Mouse (Mus musculus) heart, adult 11 months (tissue): ENCODE results near the gene Ggta1.

Experiments
- DNase-seq: peaks from one replicate; pipeline ENCODE4 v3.0.0; 2022

Gene Ggta1

DNA sequence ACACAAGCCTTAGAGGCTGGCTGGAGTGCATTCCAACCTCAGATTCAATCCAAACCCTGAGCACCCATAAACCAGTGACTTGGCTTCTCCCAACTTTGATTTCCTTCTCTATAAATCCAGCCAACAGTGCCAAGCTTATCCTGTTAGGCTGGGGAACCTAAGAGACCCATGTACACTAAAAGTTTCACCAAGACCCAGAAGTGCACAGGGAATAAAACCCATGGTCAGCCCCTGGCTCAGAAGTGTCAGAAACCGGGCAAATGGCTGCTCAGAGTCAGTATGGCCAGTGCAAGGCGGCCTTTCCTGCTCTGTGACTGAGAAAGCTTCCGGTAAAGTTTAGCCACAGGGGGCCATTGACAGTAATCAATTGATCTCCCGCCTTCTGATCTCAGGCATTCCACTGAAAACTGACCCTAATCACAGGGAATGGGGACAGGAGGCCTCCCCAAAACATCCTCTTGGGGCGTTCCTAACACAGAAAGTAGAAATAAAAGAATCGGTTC, 2.6 kb downstream of the Ggta1 start:
- peak; percentile 91 for DNase-seq

- peak; percentile 52 for DNase-seq
Observed at GRCm38 (mm10) chr2:35459316-35459715, 3.7 kb downstream of the Ggta1 start.

GRCm38 (mm10) chr2:35458421-35458820, 4.6 kb downstream of the Ggta1 start:
- DNase-seq, result no peak

- peak; percentile 77 for DNase-seq
Observed at GRCm38 (mm10) chr2:35453736-35454135, 9.3 kb downstream of the Ggta1 start.

- peak; percentile 80 for DNase-seq
Observed at GRCm38 (mm10) chr2:35452695-35453094, 10.3 kb downstream of the Ggta1 start.

DNA sequence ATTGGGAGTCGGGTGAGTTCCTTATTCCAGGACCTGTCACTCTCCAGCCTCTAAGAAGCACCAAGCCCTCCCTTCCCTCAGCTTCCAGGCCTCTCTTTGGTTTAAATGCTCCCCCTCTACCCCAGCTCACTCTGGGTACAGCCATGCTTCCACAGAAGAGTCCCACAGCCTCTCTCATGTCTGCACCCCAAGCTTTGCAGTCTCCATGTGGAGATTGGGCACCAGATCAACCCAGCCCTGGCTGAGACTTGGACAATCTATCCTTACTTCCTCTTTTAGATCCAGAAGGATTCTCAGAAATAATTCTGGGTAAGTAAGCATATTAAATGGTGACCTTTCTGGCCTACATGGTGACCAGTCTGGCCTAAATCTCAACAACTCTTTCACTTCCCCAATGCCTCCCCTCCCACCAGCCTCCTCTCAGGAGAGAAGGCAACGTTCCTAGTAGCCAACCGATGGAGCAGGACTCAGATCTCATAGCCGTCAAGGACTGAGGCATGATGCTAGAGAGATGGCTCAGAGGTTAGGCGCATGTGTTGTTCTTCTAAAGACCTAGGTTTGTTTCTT, 11.5 kb downstream of the Ggta1 start:
- peak; percentile 93 for DNase-seq

DNA sequence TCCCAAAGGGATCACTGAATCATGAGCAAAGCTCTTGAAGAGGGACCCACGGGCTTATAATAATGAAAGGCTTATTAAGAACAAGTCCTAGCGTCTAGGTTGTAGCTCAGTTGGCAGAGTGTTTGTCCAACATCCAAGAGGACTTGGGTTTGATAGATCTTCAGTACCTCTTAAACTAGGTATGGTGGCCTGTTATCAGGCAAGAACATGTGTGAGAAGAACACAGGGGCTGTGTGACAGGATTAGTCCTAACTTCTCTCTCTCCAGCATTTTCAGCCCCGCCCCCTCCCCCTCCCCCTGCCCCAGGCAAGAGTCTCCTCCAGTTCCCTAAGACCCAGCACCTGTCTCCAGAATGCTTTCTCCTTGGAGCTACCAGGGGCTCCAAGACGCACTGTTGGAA, 12.2 kb downstream of the Ggta1 start:
- peak; percentile 88 for DNase-seq

GRCm38 (mm10) chr2:35449687-35450622, 13.1 kb downstream of the Ggta1 start:
- peak; percentile 97 for DNase-seq

DNA sequence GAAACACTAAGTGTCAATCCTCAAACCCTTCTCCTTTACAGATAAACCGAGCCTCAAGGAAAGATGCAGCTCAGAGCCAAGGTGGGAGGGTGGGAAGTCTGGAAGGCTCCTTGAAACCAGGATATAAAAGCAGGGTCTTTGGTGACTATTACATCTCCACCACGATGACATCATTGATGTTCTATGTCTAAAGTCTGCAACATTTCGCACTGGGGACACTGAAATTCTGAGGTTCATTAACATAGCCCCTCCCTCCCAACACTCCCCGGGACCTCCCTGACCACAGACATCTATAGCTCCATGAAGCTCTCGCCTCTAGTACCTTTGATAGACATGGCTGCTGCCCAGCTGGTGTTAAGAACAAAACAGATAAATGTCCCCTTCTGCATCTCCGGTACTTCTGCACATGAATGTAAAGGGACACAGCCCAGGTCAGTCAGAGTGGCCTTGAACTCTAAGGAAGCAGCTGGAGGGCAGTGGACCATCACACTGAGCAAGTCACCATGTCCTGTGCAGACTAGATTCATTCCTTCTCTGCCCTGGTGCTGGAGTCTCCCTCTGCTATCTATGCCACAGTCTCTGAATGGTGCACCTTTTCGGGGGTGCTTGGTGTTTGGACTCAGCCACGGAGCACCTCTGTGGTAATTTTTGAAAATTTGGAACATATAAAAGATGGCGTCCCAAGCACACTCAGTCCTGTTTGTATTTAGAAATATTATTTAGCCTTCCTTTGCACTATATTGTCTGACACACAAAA, 13.9 kb downstream of the Ggta1 start:
- peak; percentile 86 for DNase-seq

GRCm38 (mm10) chr2:35448215-35448913, 14.7 kb downstream of the Ggta1 start:
- DNase-seq, result peak; percentile 87

DNA sequence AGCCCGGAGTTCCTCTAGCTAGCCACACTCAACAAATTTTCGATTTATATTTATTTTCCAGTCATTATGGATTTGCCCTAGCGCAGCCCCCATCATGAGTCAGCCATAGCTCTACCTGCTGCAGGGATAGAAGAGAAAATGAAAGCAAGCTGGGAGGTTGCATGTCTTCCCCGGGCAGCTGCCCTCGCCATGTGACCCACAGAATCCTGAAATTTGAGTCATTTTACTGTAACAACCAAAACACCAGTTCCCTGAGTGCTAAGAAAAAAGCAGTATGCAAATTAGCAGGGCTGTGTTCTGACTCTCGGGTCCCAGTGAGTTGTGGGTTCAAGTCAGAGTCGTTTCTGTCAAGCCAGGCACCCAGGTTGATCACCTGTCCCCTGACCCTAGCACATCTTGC, 15.6 kb downstream of the Ggta1 start:
- DNase-seq, result peak; percentile 89

DNA sequence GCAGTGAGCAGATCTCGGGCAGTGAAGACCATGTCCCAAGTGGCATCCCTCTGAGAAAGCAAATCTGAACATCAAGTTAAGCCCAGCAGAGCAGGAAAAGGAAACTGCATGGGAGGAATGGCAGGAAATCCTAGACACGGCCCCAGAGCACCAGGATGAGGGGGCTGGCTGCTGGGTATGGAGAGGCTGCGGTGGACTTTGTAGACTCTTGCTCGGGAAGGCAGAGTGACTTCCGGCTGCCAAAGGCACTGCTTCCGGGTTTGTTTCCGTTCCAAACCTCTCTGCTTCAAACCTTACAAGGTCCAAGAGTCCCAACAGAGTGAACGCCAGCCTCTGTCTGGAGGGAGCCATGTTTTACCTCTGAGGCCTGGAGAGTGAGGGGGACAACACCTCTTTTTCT, 16.2 kb downstream of the Ggta1 start:
- DNase-seq, result peak; percentile 98

- DNase-seq, result peak; percentile 94
Observed at GRCm38 (mm10) chr2:35446300-35446699, 16.7 kb downstream of the Ggta1 start.

- peak; percentile 93 for DNase-seq
Observed at GRCm38 (mm10) chr2:35445610-35446009, 17.4 kb downstream of the Ggta1 start.

GRCm38 (mm10) chr2:35444764-35445262, 18.2 kb downstream of the Ggta1 start:
- DNase-seq, result peak; percentile 94

DNA sequence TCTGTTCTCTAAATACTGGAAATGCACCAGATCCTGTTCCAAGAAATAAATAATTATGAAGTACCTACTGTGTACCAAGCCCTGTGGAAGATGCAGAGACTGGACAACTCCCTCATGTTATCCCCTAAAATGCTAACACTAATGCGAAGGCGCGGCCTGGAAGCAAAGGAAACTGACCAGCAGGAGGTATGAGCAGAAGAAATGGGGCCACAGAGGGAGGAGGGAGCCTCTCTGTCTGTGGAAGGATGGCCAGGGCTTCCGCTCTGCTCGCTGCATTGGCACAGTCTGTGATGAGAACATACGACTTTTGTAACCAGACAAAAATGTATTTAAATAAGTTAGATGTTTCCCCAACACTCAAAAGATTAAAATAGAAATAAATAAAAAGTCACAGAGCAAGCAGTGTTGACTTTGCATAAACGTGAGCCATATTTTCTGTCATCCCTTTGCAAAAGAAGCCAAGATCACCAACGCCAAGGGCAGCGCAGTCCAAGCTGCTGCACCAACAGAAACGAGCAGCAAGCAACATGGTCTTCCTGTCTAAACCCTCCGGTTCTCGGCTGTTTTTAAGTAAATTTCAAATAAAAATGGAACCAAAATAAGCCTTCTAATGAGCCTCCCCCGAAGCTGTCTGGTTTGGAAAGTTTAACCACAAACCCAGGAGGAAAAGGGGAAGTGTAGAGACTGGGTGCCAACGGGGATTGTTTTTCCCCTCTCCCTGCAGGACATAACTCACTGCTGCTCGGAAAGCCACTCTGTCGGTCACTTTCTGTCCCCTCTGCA, 18.9 kb downstream of the Ggta1 start:
- DNase-seq, result peak; percentile 94

DNA sequence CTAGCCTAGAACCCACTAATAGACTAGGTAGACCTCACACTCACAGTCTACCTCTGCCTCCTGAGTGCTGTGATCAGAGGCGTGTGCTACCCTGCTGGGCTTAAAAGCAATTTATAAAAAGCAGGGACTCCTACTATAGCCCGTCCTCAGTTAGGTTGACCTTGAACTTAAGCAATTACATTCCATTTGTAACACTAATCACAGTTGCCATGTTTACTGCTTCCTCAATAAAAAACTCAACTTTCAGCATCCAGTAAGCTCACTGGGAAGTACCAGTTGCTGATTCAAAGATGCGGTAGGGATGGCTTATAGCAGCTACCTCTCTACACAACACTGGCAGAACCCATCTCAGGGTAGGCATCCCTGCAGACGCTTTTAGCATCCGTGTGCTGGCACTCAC, 19.7 kb downstream of the Ggta1 start:
- no peak for DNase-seq

DNA sequence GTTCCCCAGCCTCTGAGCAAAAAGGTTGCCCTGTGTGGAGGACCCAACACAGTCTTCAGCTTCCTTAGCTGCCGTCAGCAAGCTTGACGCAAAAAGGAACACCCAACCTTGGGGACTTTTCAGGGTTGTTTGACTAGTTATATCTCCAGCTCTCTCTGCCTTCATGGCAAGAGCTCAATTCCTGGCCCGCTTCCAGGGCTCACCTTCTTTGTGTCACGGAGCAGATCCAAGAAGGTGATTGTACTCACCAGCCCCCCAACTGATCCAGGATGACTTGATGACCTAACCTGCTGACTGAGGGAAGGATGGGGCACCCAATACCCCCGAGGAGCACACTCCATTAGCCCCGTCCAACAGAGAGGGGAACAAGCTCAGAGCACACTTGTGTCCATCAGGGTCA, 21.0 kb downstream of the Ggta1 start:
- DNase-seq, result peak; percentile 91

- peak; percentile 88 for DNase-seq
Observed at GRCm38 (mm10) chr2:35441419-35441818, 21.6 kb downstream of the Ggta1 start.

GRCm38 (mm10) chr2:35440480-35440879, 22.6 kb downstream of the Ggta1 start:
- peak; percentile 85 for DNase-seq

DNA sequence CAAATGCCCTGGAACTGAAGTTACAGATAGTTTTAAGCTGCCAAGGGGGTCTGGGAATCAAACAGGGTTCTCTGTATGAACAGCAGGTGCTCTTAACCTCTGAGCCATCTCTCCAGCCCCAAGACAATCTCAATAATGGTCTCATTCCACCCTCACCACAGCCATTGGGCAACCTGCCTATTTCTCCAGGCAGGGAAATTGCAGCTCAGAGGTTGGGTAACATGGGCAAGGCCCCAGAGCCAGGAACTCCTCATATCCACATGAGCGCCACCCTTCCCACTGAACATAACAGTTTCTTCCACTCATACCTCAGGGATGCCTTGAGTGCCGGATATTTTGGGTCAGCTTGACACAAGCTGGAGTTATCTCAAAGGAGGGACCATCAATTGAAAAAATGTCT, 25.2 kb downstream of the Ggta1 start:
- DNase-seq, result peak; percentile 86
